Mouse (Mus musculus) heart, embryonic 10.5 days (tissue): ENCODE results near the gene Nxpe5. TPM values are rescaled to one million over a fixed set of nuclear protein-coding genes. Genes with fewer than 3 reads are reported as not detected.

ENCODE experiments used
- DNase-seq: peaks from one replicate; pipeline ENCODE4 v3.0.0-alpha.2; 2017; ENCODE audit warnings: low spot score
- H3K27ac ChIP-seq: fragments of 300-500 bp; sonication (generic); 2 replicates; pipeline ENCODE4 v1.5.1; 2016; ENCODE audit warnings: mild to moderate bottlenecking
- H3K27me3 ChIP-seq: fragments of 300-500 bp; sonication (generic); 2 replicates; pipeline ENCODE4 v1.6.1; 2016; ENCODE audit warnings: mild to moderate bottlenecking; ENCODE audit not compliant: poor library complexity, insufficient read depth, severe bottlenecking
- H3K36me3 ChIP-seq: fragments of 300-500 bp; sonication (generic); 2 replicates; pipeline ENCODE4 v1.6.1; 2016; ENCODE audit warnings: mild to moderate bottlenecking, moderate library complexity
- H3K4me1 ChIP-seq: fragments of 300-500 bp; sonication (generic); 2 replicates; pipeline ENCODE4 v1.6.1; 2016; ENCODE audit warnings: mild to moderate bottlenecking
- H3K4me3 ChIP-seq: fragments of 300-500 bp; sonication (generic); 2 replicates; pipeline ENCODE4 v1.5.1; 2016; ENCODE audit warnings: mild to moderate bottlenecking, moderate library complexity
- H3K9me3 ChIP-seq: fragments of 300-500 bp; sonication (generic); 2 replicates; pipeline ENCODE4 v1.6.1; 2016; ENCODE audit warnings: mild to moderate bottlenecking, moderate library complexity
- WGBS: fragments of 180-500 bp; shearing (Covaris S2); methylation state at CpG from one replicate; pipeline ENCODE4 v1.1.7; 2016; 5-methylcytosine and 5-hydroxymethylcytosine counted together
- polyA plus RNA-seq: library from polyadenylated mRNA; unstranded; fragments of >200 nt; fragmentation: Nextera tagmentation; extraction: Ambion mirVana; gene quantifications from 2 replicates; pipeline ENCODE4 v1.2.1, GENCODE M21; 2016

Nxpe5 gene
- polyA plus RNA-seq, 1 experiment from 2014 or later: not detected

- Histone ChIP-seq H3K27me3 (no peaks in the 10 kb centered on the region), H3K4me3 (no peak overlapping the region), H3K36me3 (no peaks in the 10 kb centered on the region), H3K4me1 (no peaks in the 10 kb centered on the region), H3K9me3 (no peaks in the 10 kb centered on the region), H3K27ac (no peak overlapping the region)
- no peak for DNase-seq
- WGBS: 81% methylated on average over 3 of the region's 3 CpGs
Observed at GRCm38 (mm10) chr5:138287861-138288260, 62.2 kb downstream of the Nxpe5 start.

- DNase-seq: no peak
- Histone ChIP-seq H3K9me3 (no peaks in the 10 kb centered on the region), H3K4me3 (no peak overlapping the region), H3K27ac (no peak overlapping the region), H3K4me1 (no peaks in the 10 kb centered on the region), H3K27me3 (no peaks in the 10 kb centered on the region), H3K36me3 (no peaks in the 10 kb centered on the region)
- 63% methylated on average over 1 of the region's 1 CpGs for WGBS
Observed at GRCm38 (mm10) chr5:138291638-138292037, 65.9 kb downstream of the Nxpe5 start.

GRCm38 (mm10) chr5:138294158-138294557, 68.5 kb downstream of the Nxpe5 start:
- Histone ChIP-seq H3K36me3 (no peaks in the 10 kb centered on the region), H3K4me3 (no peak overlapping the region), H3K9me3 (no peaks in the 10 kb centered on the region), H3K27ac (no peak overlapping the region), H3K4me1 (peaks cover 5% of the 10 kb centered on the region; the same call in 1 of the 2 replicates), H3K27me3 (no peaks in the 10 kb centered on the region)
- DNase-seq: no peak

GRCm38 (mm10) chr5:138299613-138300012, 73.9 kb downstream of the Nxpe5 start:
- H3K4me3 ChIP-seq: no peak overlapping the region
- no peaks in the 10 kb centered on the region for H3K36me3 ChIP-seq
- no peak overlapping the region for H3K27ac ChIP-seq
- H3K4me1 ChIP-seq: peaks cover 5% of the 10 kb centered on the region; the same call in 1 of the 2 replicates
- H3K9me3 ChIP-seq: no peaks in the 10 kb centered on the region
- 66% methylated on average over 2 of the region's 2 CpGs for WGBS
- no peak for DNase-seq
- H3K27me3 ChIP-seq: no peaks in the 10 kb centered on the region

Other genes with a start within 250 kb of the Nxpe5 start
- not detected in 2 replicates for gene Azgp1, start 244.4 kb upstream of the Nxpe5 start, polyA plus RNA-seq
- gene Smok3a, start 204.6 kb upstream of the Nxpe5 start, polyA plus RNA-seq: not detected in 2 replicates
- not detected in 2 replicates for gene Smok3b, start 204.5 kb upstream of the Nxpe5 start, polyA plus RNA-seq
- gene Smok3c, start 172.7 kb upstream of the Nxpe5 start, polyA plus RNA-seq: not detected in 2 replicates
- 15.6 and 15.8 TPM in 2 replicates for gene Zkscan1, start 140.8 kb upstream of the Nxpe5 start, polyA plus RNA-seq
- gene Zscan21, start 109.0 kb upstream of the Nxpe5 start, polyA plus RNA-seq: 50.0 and 65.1 TPM in 2 replicates
- gene Zfp113, start 70.2 kb upstream of the Nxpe5 start, polyA plus RNA-seq: 10.3 and 18.8 TPM in 2 replicates
- gene Cops6, start 64.8 kb upstream of the Nxpe5 start, polyA plus RNA-seq: 366 and 394 TPM in 2 replicates
- gene Ap4m1, start 53.9 kb upstream of the Nxpe5 start, polyA plus RNA-seq: 13.4 and 15.0 TPM in 2 replicates
- 189 and 225 TPM in 2 replicates for gene Mcm7, start 53.5 kb upstream of the Nxpe5 start, polyA plus RNA-seq
- 89.3 and 113 TPM in 2 replicates for gene Taf6, start 38.4 kb upstream of the Nxpe5 start, polyA plus RNA-seq
- gene Cnpy4, start 38.4 kb upstream of the Nxpe5 start, polyA plus RNA-seq: 31.6 and 46.9 TPM in 2 replicates
- gene Mblac1, start 31.6 kb upstream of the Nxpe5 start, polyA plus RNA-seq: 5.6 and 6.6 TPM in 2 replicates
- gene Lamtor4, start 29.6 kb downstream of the Nxpe5 start, polyA plus RNA-seq: 69.9 and 77.7 TPM in 2 replicates
- 4.8 and 8.7 TPM in 2 replicates for gene BC037034, start 38.1 kb downstream of the Nxpe5 start, polyA plus RNA-seq
- gene Gal3st4, start 46.9 kb downstream of the Nxpe5 start, polyA plus RNA-seq: 1.4 and 1.6 TPM in 2 replicates
- 0.07 and 0.16 TPM in 2 replicates for gene Gm43720, start 54.1 kb downstream of the Nxpe5 start, polyA plus RNA-seq
- gene Gpc2, start 54.1 kb downstream of the Nxpe5 start, polyA plus RNA-seq: 11.1 and 18.0 TPM in 2 replicates
- gene Stag3, start 54.3 kb downstream of the Nxpe5 start, polyA plus RNA-seq: 4.1 and 4.2 TPM in 2 replicates
- gene Pvrig, start 116.1 kb downstream of the Nxpe5 start, polyA plus RNA-seq: not detected in 2 replicates
- gene Zfp157, start 215.6 kb downstream of the Nxpe5 start, polyA plus RNA-seq: 22.1 and 25.9 TPM in 2 replicates